Mouse (Mus musculus) hindbrain, embryonic 14.5 days (tissue): ENCODE measurements at regions not wholly inside any gene's neighbourhood (a gene's known extent, or its start where the extent isn't known, plus 50 kb on each side); places are given as distances from the start of the nearest gene placed in this dataset.
"Not testable (repeated sequence)": the region's sequence is repeated elsewhere in the genome, so short reads cannot be mapped to it uniquely, and the experiment has no call there.

Source experiments
- ATAC-seq: fragments of 200-750 bp; cut with Nextera tagmentation; 2 replicates; pipeline ENCODE4 v1.8.0; 2017; ENCODE audit warnings: moderate number of reproducible peaks, mild to moderate bottlenecking, moderate TSS enrichment, moderate library complexity; ENCODE audit not compliant: low FRiP score
- DNase-seq: peaks from one replicate; pipeline ENCODE4 v3.0.0-alpha.2; 2015; ENCODE audit warnings: low spot score
- H3K27ac ChIP-seq: fragments of 300-500 bp; sonication (generic); 2 replicates; pipeline ENCODE4 v1.5.1; 2014; ENCODE audit warnings: mild to moderate bottlenecking, moderate library complexity
- H3K27me3 ChIP-seq: fragments of 300-500 bp; sonication (generic); 2 replicates; pipeline ENCODE4 v1.6.1; 2014; ENCODE audit warnings: mild to moderate bottlenecking, low read length, mixed read lengths; ENCODE audit not compliant: control insufficient read depth, insufficient read depth
- H3K36me3 ChIP-seq: fragments of 300-500 bp; sonication (generic); replicated peaks from 2 replicates; pipeline ENCODE4 v1.6.1; 2014; ENCODE audit not compliant: control insufficient read depth, insufficient read depth
- H3K4me1 ChIP-seq: fragments of 300-500 bp; sonication (generic); replicated peaks from 2 replicates; pipeline ENCODE4 v1.6.1; 2014; ENCODE audit warnings: antibody characterized with exemption, low read length, mixed read lengths; ENCODE audit not compliant: control insufficient read depth, insufficient read depth
- H3K4me2 ChIP-seq: fragments of 300-500 bp; sonication (generic); replicated peaks from 2 replicates; pipeline ENCODE4 v1.6.1; 2014; ENCODE audit warnings: mild to moderate bottlenecking, moderate library complexity
- H3K4me3 ChIP-seq: fragments of 300-500 bp; sonication (generic); replicated peaks from 2 replicates; pipeline ENCODE4 v1.5.1; 2014; ENCODE audit warnings: mild to moderate bottlenecking, low read length
- H3K9ac ChIP-seq: fragments of 300-500 bp; sonication (generic); 2 replicates; pipeline ENCODE4 v1.6.1; 2014
- H3K9me3 ChIP-seq: fragments of 300-500 bp; sonication (generic); 2 replicates; pipeline ENCODE4 v1.6.1; 2016; ENCODE audit warnings: low read length; ENCODE audit not compliant: control insufficient read depth
- WGBS: fragments of 180-500 bp; shearing (Covaris S2); extraction: QIAGEN DNeasy Blood & Tissue Kit; methylation state at CpG from one replicate; pipeline ENCODE4 v1.1.7; 2014; 5-methylcytosine and 5-hydroxymethylcytosine counted together

- ATAC-seq, result no peak
- no peak for DNase-seq
- no peak overlapping the region for H3K4me2 ChIP-seq
- no peak overlapping the region for H3K4me3 ChIP-seq
- H3K9ac ChIP-seq, result no peak overlapping the region
- WGBS, result 67% methylated on average over 3 of the region's 3 CpGs
- no peaks in the 10 kb centered on the region for H3K27me3 ChIP-seq
- no peaks in the 10 kb centered on the region for H3K36me3 ChIP-seq
- no peaks in the 10 kb centered on the region for H3K9me3 ChIP-seq
- H3K4me1 ChIP-seq, result no peaks in the 10 kb centered on the region
- no peak overlapping the region for H3K27ac ChIP-seq
Measured at GRCm38 (mm10) chr1:112785135-112785681, 920.5 kb upstream of the Dsel start.

- Histone ChIP-seq H3K4me3 (no peak overlapping the region), H3K4me1 (no peaks in the 10 kb centered on the region), H3K4me2 (no peak overlapping the region), H3K9ac (no peak overlapping the region), H3K27me3 (no peaks in the 10 kb centered on the region), H3K36me3 (no peaks in the 10 kb centered on the region), H3K27ac (no peak overlapping the region), H3K9me3 (peaks cover 4% of the 10 kb centered on the region; the same call in 1 of the 2 replicates)
- DNase-seq (no peak), ATAC-seq (no peak)
Measured at GRCm38 (mm10) chr1:112779801-112780200, 915.1 kb upstream of the Dsel start.

- DNase-seq, result no peak
- H3K36me3 ChIP-seq, result no peaks in the 10 kb centered on the region
- no peak overlapping the region for H3K4me2 ChIP-seq
- peaks cover 4% of the 10 kb centered on the region; the same call in 1 of the 2 replicates for H3K9me3 ChIP-seq
- no peaks in the 10 kb centered on the region for H3K4me1 ChIP-seq
- no peak overlapping the region for H3K9ac ChIP-seq
- H3K4me3 ChIP-seq, result no peak overlapping the region
- ATAC-seq, result no peak
- no peaks in the 10 kb centered on the region for H3K27me3 ChIP-seq
- no peak overlapping the region for H3K27ac ChIP-seq
- WGBS, result 84% methylated on average over 1 of the region's 1 CpGs
Measured at GRCm38 (mm10) chr1:112778551-112778950, 913.8 kb upstream of the Dsel start.

- not testable (repeated sequence) for H3K36me3 ChIP-seq, H3K4me3 ChIP-seq, H3K9me3 ChIP-seq, DNase-seq, H3K27ac ChIP-seq, H3K27me3 ChIP-seq, ATAC-seq, H3K9ac ChIP-seq, H3K4me2 ChIP-seq, H3K4me1 ChIP-seq
- 73% methylated on average over 3 of the region's 3 CpGs for WGBS
Measured at GRCm38 (mm10) chr1:112750643-112751042, 885.9 kb upstream of the Dsel start.

- ATAC-seq, result no peak
- Histone ChIP-seq H3K4me3 (no peak overlapping the region), H3K4me2 (no peak overlapping the region), H3K27me3 (no peaks in the 10 kb centered on the region), H3K36me3 (no peaks in the 10 kb centered on the region), H3K4me1 (no peaks in the 10 kb centered on the region), H3K27ac (no peak overlapping the region), H3K9ac (no peak overlapping the region), H3K9me3 (no peaks in the 10 kb centered on the region)
- WGBS, result 72% methylated on average over 2 of the region's 2 CpGs
- no peak for DNase-seq
Measured at GRCm38 (mm10) chr1:112748497-112748896, 883.8 kb upstream of the Dsel start.

GRCm38 (mm10) chr1:112703939-112704338 is 839.2 kb upstream of the Dsel start:
- peak; percentile 83 for DNase-seq
- Histone ChIP-seq H3K4me3 (no peak overlapping the region), H3K9ac (no peak overlapping the region), H3K9me3 (0 out of 2 replicates have a peak, but pooled peaks cover 3% of the 10 kb centered on the region), H3K4me2 (no peak overlapping the region), H3K27ac (no peak overlapping the region), H3K4me1 (no peaks in the 10 kb centered on the region), H3K36me3 (no peaks in the 10 kb centered on the region), H3K27me3 (no peaks in the 10 kb centered on the region)
- no peak for ATAC-seq

GRCm38 (mm10) chr1:112658960-112659359 is 794.2 kb upstream of the Dsel start:
- Histone ChIP-seq H3K9ac (no peak overlapping the region), H3K4me1 (no peaks in the 10 kb centered on the region), H3K4me2 (no peak overlapping the region), H3K4me3 (no peak overlapping the region), H3K36me3 (no peaks in the 10 kb centered on the region), H3K9me3 (no peaks in the 10 kb centered on the region), H3K27ac (no peak overlapping the region), H3K27me3 (no peaks in the 10 kb centered on the region)
- ATAC-seq (no peak), DNase-seq (no peak)
- WGBS, result 92% methylated on average over 2 of the region's 2 CpGs

- H3K27me3 ChIP-seq, result no peaks in the 10 kb centered on the region
- DNase-seq (no peak), ATAC-seq (peak; percentile 34; the same call in 1 of the 2 replicates)
- no peaks in the 10 kb centered on the region for H3K36me3 ChIP-seq
- no peak overlapping the region for H3K4me2 ChIP-seq
- H3K4me3 ChIP-seq, result no peak overlapping the region
- H3K9ac ChIP-seq, result no peak overlapping the region
- H3K9me3 ChIP-seq, result no peaks in the 10 kb centered on the region
- H3K4me1 ChIP-seq, result no peaks in the 10 kb centered on the region
- H3K27ac ChIP-seq, result no peak overlapping the region
- 83% methylated on average over 3 of the region's 3 CpGs for WGBS
Measured at GRCm38 (mm10) chr1:112638342-112638741, 773.6 kb upstream of the Dsel start.
